Mouse (Mus musculus): ENCODE data around the gene Cotl1.

- TF ChIP-seq CTCF (IDR thresholded peaks at IDR 0.05; ENCODE audit: borderline replicate concordance, insufficient read depth, low read depth, low read length) (no peak), POLR2A (IDR thresholded peaks at IDR 0.05; ENCODE audit: borderline replicate concordance, insufficient read depth, low read length) (peak; percentile 69)
These were observed 21.5 kb upstream of the Cotl1 start, which contains the start of gene Klhl36 for GRCm38 (mm10) chr8:119861706-119862389.

All from cerebellum, adult 2 months (tissue).